Mouse (Mus musculus) activated CD4-positive, CD25-positive, alpha-beta regulatory T cell, adult 4 months (primary cell): ENCODE results near the gene Slc7a14. TPM values are rescaled to one million over a fixed set of nuclear protein-coding genes. Genes with fewer than 3 reads are reported as not detected.

Experiments
- ATAC-seq: one replicate; pipeline ENCODE4 v1.8.0; 2017
- polyA plus RNA-seq, 2 experiments: library from polyadenylated mRNA; unstranded; fragments of 100-300 nt; shearing (Covaris generic); gene quantifications; one replicate each; pipeline ENCODE4 v1.2.1; 2017

Slc7a14 gene
- polyA plus RNA-seq, 2 experiments from 2014 or later = 0.34 TPM; not detected in 1

GRCm38 (mm10) chr3:31208046-31208445 lies 102.1 kb downstream of the Slc7a14 start:
- no peak for ATAC-seq

- no peak for ATAC-seq
Measured at GRCm38 (mm10) chr3:31205167-31205566, 105.0 kb downstream of the Slc7a14 start.

- ATAC-seq = no peak
Measured at GRCm38 (mm10) chr3:31203947-31204346, 106.2 kb downstream of the Slc7a14 start.

GRCm38 (mm10) chr3:31199162-31199877 lies 110.9 kb downstream of the Slc7a14 start:
- no peak for ATAC-seq

- ATAC-seq = no peak
Measured at GRCm38 (mm10) chr3:31191402-31191801, 118.8 kb downstream of the Slc7a14 start.

GRCm38 (mm10) chr3:31190342-31190741 lies 119.8 kb downstream of the Slc7a14 start:
- ATAC-seq = no peak

- no peak for ATAC-seq
Measured at GRCm38 (mm10) chr3:31166365-31166871, 143.8 kb downstream of the Slc7a14 start.

GRCm38 (mm10) chr3:31165803-31166202 lies 144.4 kb downstream of the Slc7a14 start:
- ATAC-seq = no peak

GRCm38 (mm10) chr3:31162860-31163259 lies 147.3 kb downstream of the Slc7a14 start:
- ATAC-seq = no peak

GRCm38 (mm10) chr3:31161336-31161735 lies 148.8 kb downstream of the Slc7a14 start:
- ATAC-seq = no peak

- ATAC-seq = no peak
Measured at GRCm38 (mm10) chr3:31160046-31160445, 150.1 kb downstream of the Slc7a14 start.

- no peak for ATAC-seq
Measured at GRCm38 (mm10) chr3:31157776-31158175, 152.4 kb downstream of the Slc7a14 start.

- no peak for ATAC-seq
Measured at GRCm38 (mm10) chr3:31156126-31156525, 154.1 kb downstream of the Slc7a14 start.

Other genes starting within 250 kb of the Slc7a14 start
- 10 to 100 TPM; 54.4 to 60.6 TPM for gene Skil, start 215.3 kb downstream of the Slc7a14 start, polyA plus RNA-seq
- gene Cldn11, start 160.5 kb downstream of the Slc7a14 start, polyA plus RNA-seq = not detected